Mouse (Mus musculus): ENCODE measurements at regions not wholly inside any gene's neighbourhood (a gene's known extent, or its start where the extent isn't known, plus 50 kb on each side); places are given as distances from the start of the nearest gene placed in this dataset.

GRCm38 (mm10) chr16:7831142-7831541 lies 593.8 kb downstream of the Tmem114 start:
- Histone ChIP-seq H3K27ac (no peak overlapping the region), H3K4me2 (no peak overlapping the region), H3K9ac (no peak overlapping the region), H3K4me1 (no peaks in the 10 kb centered on the region), H3K27me3 (replicated peaks) (no peaks in the 10 kb centered on the region), H3K9me3 (no peaks in the 10 kb centered on the region), H3K4me3 (replicated peaks) (no peak overlapping the region), H3K36me3 (no peaks in the 10 kb centered on the region)
- ATAC-seq (ENCODE audit: insufficient read depth, low FRiP score, low read depth): no peak
- WGBS: 48% methylated on average over 6 of the region's 6 CpGs

GRCm38 (mm10) chr16:7829939-7830650 lies 594.8 kb downstream of the Tmem114 start:
- ATAC-seq (ENCODE audit: insufficient read depth, low FRiP score, low read depth): no peak
- H3K36me3 ChIP-seq: no peaks in the 10 kb centered on the region
- H3K4me2 ChIP-seq: no peak overlapping the region
- H3K27me3 ChIP-seq (replicated peaks): no peaks in the 10 kb centered on the region
- WGBS: 80% methylated on average over 9 of the region's 9 CpGs
- no peak overlapping the region for H3K4me3 ChIP-seq (replicated peaks)
- no peak overlapping the region for H3K27ac ChIP-seq
- H3K4me1 ChIP-seq: no peaks in the 10 kb centered on the region
- no peak overlapping the region for H3K9ac ChIP-seq
- H3K9me3 ChIP-seq: no peaks in the 10 kb centered on the region

GRCm38 (mm10) chr16:7801161-7801560 lies 623.8 kb downstream of the Tmem114 start:
- no peak overlapping the region for H3K4me3 ChIP-seq (replicated peaks)

DNA sequence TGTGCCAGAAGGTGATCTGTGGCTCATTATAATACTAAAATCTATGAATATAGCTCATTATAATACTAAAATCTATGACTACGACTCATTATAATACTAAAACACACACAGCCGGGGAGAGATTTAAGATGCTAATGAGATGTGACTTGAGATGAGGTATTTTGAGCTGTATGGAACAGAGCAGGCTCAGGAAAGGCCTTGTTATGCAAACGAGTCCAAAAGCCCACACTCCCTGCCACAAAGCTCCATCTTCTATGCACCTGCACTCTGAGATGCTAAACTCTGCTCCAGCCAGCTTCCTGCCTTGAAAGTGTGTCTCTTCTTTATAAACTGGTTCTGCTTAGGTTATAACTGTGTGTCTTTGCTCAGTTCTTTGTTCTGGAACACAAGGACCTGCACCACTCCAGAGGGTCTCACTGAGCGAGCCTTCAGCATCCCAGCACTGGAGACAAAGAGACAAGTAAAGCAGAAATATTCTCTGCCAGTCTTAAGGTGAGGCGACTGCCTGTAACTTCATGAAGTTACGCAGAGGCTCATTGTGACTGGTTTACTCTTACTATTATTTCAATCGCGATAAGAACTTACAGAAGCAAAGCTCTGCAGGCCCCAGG lies 627.7 kb downstream of the Tmem114 start:
- no peak overlapping the region for H3K4me2 ChIP-seq
- no peaks in the 10 kb centered on the region for H3K27me3 ChIP-seq (replicated peaks)
- no peak overlapping the region for H3K4me3 ChIP-seq (replicated peaks)
- no peaks in the 10 kb centered on the region for H3K9me3 ChIP-seq
- H3K27ac ChIP-seq: no peak overlapping the region
- no peaks in the 10 kb centered on the region for H3K36me3 ChIP-seq
- H3K9ac ChIP-seq: no peak overlapping the region
- H3K4me1 ChIP-seq: no peaks in the 10 kb centered on the region
- no peak for ATAC-seq (ENCODE audit: insufficient read depth, low FRiP score, low read depth)
- WGBS: 73% methylated on average over 8 of the region's 8 CpGs

More at GRCm38 (mm10) chr16:7801161-7801560, 623.8 kb downstream of the Tmem114 start:
- no peak overlapping the region for H3K4me2 ChIP-seq
- no peaks in the 10 kb centered on the region for H3K36me3 ChIP-seq
- ATAC-seq (ENCODE audit: insufficient read depth, low FRiP score, low read depth): no peak
- no peak overlapping the region for H3K27ac ChIP-seq
- H3K9me3 ChIP-seq: no peaks in the 10 kb centered on the region
- no peaks in the 10 kb centered on the region for H3K4me1 ChIP-seq
- H3K27me3 ChIP-seq (replicated peaks): no peaks in the 10 kb centered on the region
- no peak overlapping the region for H3K9ac ChIP-seq
- 68% methylated on average over 2 of the region's 2 CpGs for WGBS

GRCm38 (mm10) chr16:7795561-7795960 lies 629.4 kb downstream of the Tmem114 start:
- H3K4me1 ChIP-seq: no peaks in the 10 kb centered on the region
- ATAC-seq (ENCODE audit: insufficient read depth, low FRiP score, low read depth): no peak
- H3K9me3 ChIP-seq: no peaks in the 10 kb centered on the region
- H3K4me2 ChIP-seq: no peak overlapping the region
- no peak overlapping the region for H3K9ac ChIP-seq
- 43% methylated on average over 3 of the region's 3 CpGs for WGBS
- no peaks in the 10 kb centered on the region for H3K27me3 ChIP-seq (replicated peaks)
- no peaks in the 10 kb centered on the region for H3K36me3 ChIP-seq
- H3K4me3 ChIP-seq (replicated peaks): no peak overlapping the region
- no peak overlapping the region for H3K27ac ChIP-seq

DNA sequence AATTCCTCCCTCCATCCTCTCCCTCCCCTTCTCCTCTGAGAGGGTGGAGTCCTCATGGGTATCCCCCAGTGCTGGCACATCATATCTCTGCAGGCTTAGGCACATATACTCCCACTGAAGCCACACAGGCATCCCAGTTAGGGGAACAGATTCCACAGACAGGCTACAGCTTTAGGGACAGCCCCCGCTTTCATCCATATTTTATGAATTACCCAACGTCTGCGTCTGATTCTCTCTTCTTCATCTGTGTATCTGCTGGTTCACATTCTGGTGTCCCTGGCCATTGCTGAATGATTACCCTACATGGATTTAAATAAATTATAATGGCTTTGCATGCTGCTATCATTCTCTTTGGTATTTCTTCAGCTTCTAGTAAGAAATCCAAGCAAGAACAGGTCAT lies 632.4 kb downstream of the Tmem114 start:
- H3K36me3 ChIP-seq: no peaks in the 10 kb centered on the region
- no peaks in the 10 kb centered on the region for H3K27me3 ChIP-seq (replicated peaks)
- H3K4me3 ChIP-seq (replicated peaks): no peak overlapping the region
- WGBS: 82% methylated on average over 3 of the region's 3 CpGs
- H3K4me2 ChIP-seq: no peak overlapping the region
- ATAC-seq (ENCODE audit: insufficient read depth, low FRiP score, low read depth): no peak
- no peaks in the 10 kb centered on the region for H3K4me1 ChIP-seq
- H3K27ac ChIP-seq: no peak overlapping the region
- H3K9ac ChIP-seq: no peak overlapping the region
- H3K9me3 ChIP-seq: no peaks in the 10 kb centered on the region

GRCm38 (mm10) chr16:7790260-7790659 lies 634.7 kb downstream of the Tmem114 start:
- Histone ChIP-seq H3K27me3 (replicated peaks) (no peaks in the 10 kb centered on the region), H3K4me1 (no peaks in the 10 kb centered on the region), H3K27ac (no peak overlapping the region), H3K9ac (no peak overlapping the region), H3K4me3 (replicated peaks) (no peak overlapping the region), H3K9me3 (no peaks in the 10 kb centered on the region), H3K4me2 (no peak overlapping the region), H3K36me3 (no peaks in the 10 kb centered on the region)
- no peak for ATAC-seq (ENCODE audit: insufficient read depth, low FRiP score, low read depth)
- 79% methylated on average over 4 of the region's 4 CpGs for WGBS

GRCm38 (mm10) chr16:7788209-7788608 lies 636.7 kb downstream of the Tmem114 start:
- no peak for ATAC-seq (ENCODE audit: insufficient read depth, low FRiP score, low read depth)
- Histone ChIP-seq H3K4me2 (no peak overlapping the region), H3K4me1 (no peaks in the 10 kb centered on the region), H3K36me3 (no peaks in the 10 kb centered on the region), H3K4me3 (replicated peaks) (no peak overlapping the region), H3K9ac (no peak overlapping the region), H3K27me3 (replicated peaks) (no peaks in the 10 kb centered on the region), H3K9me3 (no peaks in the 10 kb centered on the region), H3K27ac (no peak overlapping the region)
- 61% methylated on average over 2 of the region's 2 CpGs for WGBS

GRCm38 (mm10) chr16:7781506-7781905 lies 643.4 kb downstream of the Tmem114 start:
- no peak overlapping the region for H3K4me2 ChIP-seq
- H3K4me3 ChIP-seq (replicated peaks): no peak overlapping the region
- no peak for ATAC-seq (ENCODE audit: insufficient read depth, low FRiP score, low read depth)
- H3K9me3 ChIP-seq: no peaks in the 10 kb centered on the region
- H3K9ac ChIP-seq: no peak overlapping the region
- no peak overlapping the region for H3K27ac ChIP-seq
- H3K36me3 ChIP-seq: no peaks in the 10 kb centered on the region
- no peaks in the 10 kb centered on the region for H3K4me1 ChIP-seq
- 72% methylated on average over 2 of the region's 2 CpGs for WGBS
- no peaks in the 10 kb centered on the region for H3K27me3 ChIP-seq (replicated peaks)

DNA sequence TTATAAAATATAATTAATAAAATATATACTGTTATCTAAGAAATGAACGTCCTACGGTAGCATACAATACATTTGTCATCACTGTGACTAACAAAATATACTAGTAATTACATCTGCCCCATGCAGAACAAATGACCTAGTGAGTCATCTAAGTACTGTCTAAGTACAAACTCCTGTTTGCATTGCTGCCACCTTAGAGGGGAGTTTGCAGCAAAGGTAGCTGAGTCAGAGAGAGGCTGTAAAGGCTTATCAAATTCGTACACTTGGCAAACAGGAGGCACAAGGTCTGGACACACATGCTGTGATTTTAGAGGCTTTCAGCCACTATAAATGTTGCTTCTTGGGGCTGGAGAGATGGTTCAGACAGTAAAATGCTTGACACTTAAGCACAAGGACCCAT lies 649.3 kb downstream of the Tmem114 start:
- Histone ChIP-seq H3K27me3 (replicated peaks) (no peaks in the 10 kb centered on the region), H3K4me3 (replicated peaks) (no peak overlapping the region), H3K9ac (no peak overlapping the region), H3K27ac (no peak overlapping the region), H3K36me3 (no peaks in the 10 kb centered on the region), H3K9me3 (no peaks in the 10 kb centered on the region), H3K4me1 (no peaks in the 10 kb centered on the region), H3K4me2 (no peak overlapping the region)
- no peak for ATAC-seq (ENCODE audit: insufficient read depth, low FRiP score, low read depth)
- 72% methylated on average over 3 of the region's 3 CpGs for WGBS

DNA sequence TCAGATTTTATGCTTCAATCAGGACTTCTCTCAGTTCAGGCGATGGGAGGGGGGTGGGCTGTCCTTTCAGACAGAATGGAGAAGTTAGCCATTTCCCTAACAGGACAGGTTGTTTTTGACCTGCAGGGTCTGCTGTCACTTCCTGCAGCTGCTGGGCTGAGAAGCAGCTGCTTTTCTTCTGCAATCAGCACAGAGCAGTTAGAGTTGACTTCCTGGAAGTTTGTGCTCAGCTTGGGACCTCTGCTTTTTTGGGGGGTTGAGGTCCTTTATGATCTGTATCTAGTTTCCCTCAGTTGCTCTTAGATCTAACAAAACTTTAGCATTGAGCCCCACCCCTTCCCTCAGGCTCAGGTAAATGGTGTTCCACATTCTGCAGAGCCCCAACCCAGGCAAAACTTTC lies 656.5 kb downstream of the Tmem114 start:
- Histone ChIP-seq H3K36me3 (no peaks in the 10 kb centered on the region), H3K27ac (no peak overlapping the region), H3K9ac (no peak overlapping the region), H3K4me1 (no peaks in the 10 kb centered on the region), H3K9me3 (no peaks in the 10 kb centered on the region), H3K4me3 (replicated peaks) (no peak overlapping the region), H3K4me2 (no peak overlapping the region), H3K27me3 (replicated peaks) (no peaks in the 10 kb centered on the region)
- ATAC-seq (ENCODE audit: insufficient read depth, low FRiP score, low read depth): no peak
- 24% methylated on average over 1 of the region's 1 CpGs for WGBS

GRCm38 (mm10) chr16:7767691-7768090 lies 657.2 kb downstream of the Tmem114 start:
- 86% methylated on average over 4 of the region's 4 CpGs for WGBS
- Histone ChIP-seq H3K9me3 (no peaks in the 10 kb centered on the region), H3K4me1 (no peaks in the 10 kb centered on the region), H3K27me3 (replicated peaks) (no peaks in the 10 kb centered on the region), H3K36me3 (no peaks in the 10 kb centered on the region), H3K27ac (no peak overlapping the region), H3K9ac (no peak overlapping the region), H3K4me3 (replicated peaks) (no peak overlapping the region), H3K4me2 (no peak overlapping the region)
- no peak for ATAC-seq (ENCODE audit: insufficient read depth, low FRiP score, low read depth)
